Mouse (Mus musculus) Muller cell, postnatal 12 days (primary cell): ENCODE measurements around the gene Aurkaip1.
A peak's percentile ranks its signal among the peaks of the same experiment; 100 is the strongest.
"Not testable (repeated sequence)": the region's sequence is repeated elsewhere in the genome, so short reads cannot be mapped to it uniquely, and the experiment has no call there.

Source experiments
- DNase-seq: peaks from one replicate; pipeline ENCODE4 v3.0.0-alpha.2; 2015; ENCODE audit errors: inconsistent ontology term

Gene Aurkaip1

DNA sequence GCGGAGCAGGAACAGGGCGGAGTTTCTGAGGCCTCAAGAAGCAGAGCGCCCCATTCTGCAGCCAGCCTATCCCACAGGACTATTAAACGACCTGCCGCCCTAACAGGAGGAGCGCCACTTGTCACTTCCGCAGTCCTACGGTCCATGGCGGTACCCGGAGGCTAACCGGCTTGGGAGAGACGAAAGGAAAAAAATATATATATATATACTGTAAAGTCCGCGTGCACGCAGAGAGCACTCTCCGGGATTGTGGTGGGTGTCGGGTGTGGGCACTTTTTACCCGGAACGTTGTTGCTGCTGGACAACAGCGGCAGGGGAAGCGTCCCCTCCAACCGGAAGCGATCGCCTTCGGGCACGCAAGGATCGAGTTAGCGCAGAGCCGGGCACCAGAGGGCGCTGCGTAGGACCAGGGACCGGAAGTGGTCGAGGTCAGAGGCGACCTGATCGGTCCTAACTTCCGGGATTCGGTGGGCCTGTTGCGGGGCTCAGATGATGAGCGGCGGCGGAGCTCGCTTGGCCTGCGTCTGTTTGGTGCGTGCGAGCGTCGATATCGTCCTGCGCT is at the start of gene Aurkaip1:
Aurkaip1 (plus strand) TSS at position 68 of the 562 bp plus-strand sequence.
- peak; percentile 96 for DNase-seq

DNA sequence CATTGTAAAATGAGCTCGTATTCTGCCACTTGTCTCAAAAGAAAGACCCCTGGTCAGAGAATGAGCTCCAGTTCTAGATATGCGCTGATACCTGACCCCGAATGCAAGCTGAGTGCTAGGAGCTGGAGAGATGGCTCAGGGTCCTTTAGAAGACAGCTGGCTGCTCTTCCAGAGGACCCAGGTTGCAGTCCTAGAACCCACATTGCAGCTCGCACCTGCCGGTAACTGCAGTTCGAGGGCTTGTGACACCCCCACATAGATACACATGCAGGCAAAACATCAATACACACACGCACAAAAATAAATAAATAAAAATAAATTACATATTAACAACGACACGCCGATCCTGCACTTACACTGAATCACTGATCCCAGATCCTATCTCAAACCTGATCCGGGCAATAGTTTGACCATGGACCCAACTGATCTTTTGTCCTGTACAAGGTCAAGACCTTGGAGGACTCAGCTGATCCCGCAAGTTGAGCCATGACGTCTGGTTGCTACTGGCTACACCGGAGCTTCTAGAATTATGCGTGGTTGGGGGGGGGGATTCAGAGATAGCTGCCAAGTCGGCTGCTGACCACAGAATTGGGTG is 47.5 kb upstream of the Aurkaip1 start:
- no peak for DNase-seq

- peak; percentile 86 for DNase-seq
These were observed 46.9 kb upstream of the Aurkaip1 start for GRCm38 (mm10) chr4:155784081-155784701.

DNA sequence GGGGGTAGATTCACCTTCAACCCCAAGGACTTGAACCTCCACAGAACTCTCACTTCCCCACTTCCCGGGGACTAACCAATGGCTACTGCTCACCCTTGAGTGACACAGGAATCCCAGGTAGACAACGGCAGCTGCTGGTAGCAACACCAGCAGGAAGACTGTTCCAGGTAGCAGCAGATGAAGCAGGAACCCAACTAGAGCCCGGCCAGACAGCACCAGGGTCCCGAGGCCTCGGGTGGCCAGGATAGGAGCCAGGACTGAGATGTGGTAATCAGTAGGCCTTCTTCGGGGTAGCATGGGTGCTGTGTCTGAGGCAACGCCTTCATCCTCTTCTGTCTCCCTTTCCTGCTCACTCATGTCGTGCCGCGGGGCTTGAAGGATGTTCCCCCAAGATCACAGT is 45.8 kb upstream of the Aurkaip1 start:
- no peak for DNase-seq

- DNase-seq = no peak
These were observed 45.3 kb upstream of the Aurkaip1 start, which contains the start of gene Tmem88b for GRCm38 (mm10) chr4:155785819-155786218. Gene Tmem88b (minus strand): TSS chr4:155785874.

GRCm38 (mm10) chr4:155788300-155788699 is 42.8 kb upstream of the Aurkaip1 start:
- no peak for DNase-seq

DNA sequence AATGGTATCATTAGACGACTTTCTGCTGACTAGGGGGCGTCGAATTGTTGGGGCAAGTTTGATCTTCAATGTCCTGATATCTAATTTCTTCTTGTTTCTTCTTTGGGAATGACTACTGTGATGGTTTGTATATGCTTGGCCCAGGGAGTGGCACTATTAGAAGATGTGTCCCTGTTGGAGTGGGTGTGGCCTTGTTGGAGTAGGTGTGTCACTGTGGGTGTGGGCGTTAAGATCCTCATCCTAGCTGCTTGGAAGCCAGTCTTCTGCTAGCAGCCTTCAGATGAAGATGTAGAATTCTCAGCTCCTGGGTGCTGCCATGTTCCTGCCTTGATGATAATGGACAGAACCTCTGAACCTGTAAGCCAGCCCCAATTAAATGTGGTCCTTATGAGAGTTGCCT is 42.2 kb upstream of the Aurkaip1 start:
- not testable (repeated sequence) for DNase-seq

DNA sequence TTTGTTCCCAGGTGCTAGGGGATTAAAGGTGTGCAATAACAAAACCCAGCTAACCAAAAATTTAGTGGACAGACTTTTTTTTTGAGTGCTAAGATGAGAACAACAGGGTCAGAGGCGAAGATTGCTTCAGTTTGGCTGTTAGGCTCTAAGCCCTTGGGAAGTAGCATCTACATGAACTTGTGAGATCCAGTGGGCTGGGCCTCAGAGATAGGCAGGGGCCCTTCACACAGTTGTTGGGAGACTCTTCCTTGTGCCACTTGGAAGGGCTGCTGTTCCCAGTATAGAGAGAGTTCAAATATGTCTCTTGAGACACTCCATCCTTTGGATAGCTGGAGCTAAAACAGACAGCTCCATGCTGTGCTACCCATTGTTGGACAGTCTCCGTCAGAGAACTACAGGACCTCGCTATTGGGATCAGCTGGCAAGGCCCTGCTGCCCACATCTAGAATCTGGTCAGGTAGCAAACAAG is 41.0 kb upstream of the Aurkaip1 start, which contains the start of gene Ankrd65:
Ankrd65 (plus strand) TSS at position 419 of the 469 bp plus-strand sequence.
- no peak for DNase-seq

DNA sequence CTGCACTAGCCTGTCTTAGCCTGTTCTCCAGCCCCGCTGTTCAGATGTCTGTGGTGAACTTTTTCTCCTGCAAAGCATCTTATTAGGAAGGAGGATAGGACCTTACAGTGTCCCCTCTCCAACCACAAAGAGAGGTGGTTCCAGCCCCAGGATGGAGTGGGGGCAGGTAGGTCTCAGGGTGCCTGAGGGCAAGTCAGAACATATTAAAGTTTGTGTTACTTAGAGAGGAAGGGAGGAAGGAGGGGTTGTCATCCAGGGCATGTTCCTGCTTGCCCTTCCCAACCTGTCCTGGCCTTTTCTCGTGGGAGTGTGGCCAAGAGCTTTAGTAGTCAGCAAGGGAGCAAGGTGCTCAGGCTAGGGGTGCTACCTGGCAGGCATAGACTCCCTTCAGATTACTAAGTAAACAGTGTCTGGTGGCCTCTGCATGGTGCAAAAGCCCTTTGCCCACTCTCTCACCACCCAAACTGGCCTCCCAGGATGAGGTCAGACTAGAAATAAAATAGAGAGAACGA is 40.4 kb upstream of the Aurkaip1 start:
- DNase-seq = no peak

GRCm38 (mm10) chr4:155791240-155791933 is 39.7 kb upstream of the Aurkaip1 start:
- no peak for DNase-seq

GRCm38 (mm10) chr4:155793730-155794129 is 37.3 kb upstream of the Aurkaip1 start:
- no peak for DNase-seq

GRCm38 (mm10) chr4:155802075-155802474 is 29.0 kb upstream of the Aurkaip1 start:
- DNase-seq = no peak

GRCm38 (mm10) chr4:155802741-155803339 is 28.2 kb upstream of the Aurkaip1 start, which contains the start of gene Mrpl20:
Gene Mrpl20 (plus strand): TSS chr4:155802878.
- no peak for DNase-seq

DNA sequence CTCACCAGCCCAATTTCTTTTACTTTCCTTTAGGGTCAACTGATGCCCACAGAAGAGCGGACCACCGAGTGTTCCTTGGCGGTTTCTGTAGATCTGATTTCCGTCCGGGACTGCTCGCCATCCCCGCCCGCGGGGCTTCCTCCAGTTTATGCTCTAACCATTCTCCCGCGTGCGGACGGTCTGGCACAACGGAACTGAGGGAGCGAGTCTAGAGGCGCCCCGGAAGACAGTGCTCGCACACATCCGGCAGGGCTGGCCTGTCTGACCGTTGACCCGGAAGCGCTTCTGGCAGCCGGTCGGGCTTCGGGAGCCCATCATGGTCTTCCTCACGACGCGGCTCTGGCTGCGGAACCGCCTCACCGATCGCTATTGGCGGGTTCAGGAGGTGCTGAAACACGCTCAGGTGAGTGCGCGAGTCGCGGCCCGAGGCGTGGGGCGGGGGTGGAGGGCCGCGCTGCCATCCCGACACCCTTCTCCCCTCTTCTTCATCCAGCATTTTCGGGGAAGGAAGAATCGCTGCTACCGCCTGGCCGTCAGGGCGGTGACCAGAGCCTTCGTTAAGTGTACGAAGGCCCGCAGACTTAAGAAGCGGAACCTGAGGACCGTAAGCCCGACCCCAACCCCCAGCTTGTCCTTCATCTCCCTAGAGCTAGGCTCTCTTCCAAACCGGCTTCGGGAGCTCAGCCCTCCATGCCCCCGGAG is 27.6 kb upstream of the Aurkaip1 start:
- DNase-seq = peak; percentile 90

GRCm38 (mm10) chr4:155807841-155808240 is 23.2 kb upstream of the Aurkaip1 start:
- DNase-seq = no peak

DNA sequence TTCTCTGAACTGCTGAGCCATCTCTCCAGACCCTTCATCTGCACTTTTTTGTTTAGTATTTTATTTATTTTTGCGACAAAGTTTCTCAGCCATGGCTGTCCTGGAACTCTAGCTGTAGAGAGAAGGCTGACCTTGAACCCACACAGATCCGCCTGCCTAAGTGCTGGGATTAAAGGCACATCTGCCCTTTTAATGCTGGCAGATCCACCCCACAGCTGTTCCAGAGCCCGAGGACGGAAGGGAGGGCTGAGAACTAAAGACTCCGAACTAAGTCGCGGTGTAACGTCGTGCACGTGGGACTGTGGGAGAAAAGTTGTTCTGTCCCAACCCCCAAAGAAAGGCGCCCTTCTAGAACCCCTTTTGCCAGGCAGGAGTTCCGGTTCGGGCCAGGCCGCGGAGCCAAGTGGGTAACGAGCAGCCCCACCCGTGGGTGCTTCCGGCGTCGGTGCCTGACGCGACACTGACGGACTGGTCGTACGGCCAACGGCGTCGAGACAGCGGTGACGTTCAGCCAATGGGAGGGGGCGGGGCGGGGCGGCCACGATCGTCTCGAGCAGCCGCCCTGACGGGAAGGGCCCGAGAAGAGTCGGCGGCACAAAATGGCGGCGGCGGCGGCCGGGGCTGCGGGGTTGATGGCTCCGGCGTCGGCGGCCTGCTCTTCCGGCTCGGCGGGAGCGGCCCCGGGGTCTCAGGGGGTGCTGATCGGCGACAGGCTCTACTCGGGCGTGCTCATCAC is 19.0 kb upstream of the Aurkaip1 start, which contains the start of gene Ccnl2:
Ccnl2 (plus strand) TSS at position 561 of the 736 bp plus-strand sequence.
- peak; percentile 99 for DNase-seq

GRCm38 (mm10) chr4:155812665-155813181 is 18.3 kb upstream of the Aurkaip1 start:
- peak; percentile 65 for DNase-seq

DNA sequence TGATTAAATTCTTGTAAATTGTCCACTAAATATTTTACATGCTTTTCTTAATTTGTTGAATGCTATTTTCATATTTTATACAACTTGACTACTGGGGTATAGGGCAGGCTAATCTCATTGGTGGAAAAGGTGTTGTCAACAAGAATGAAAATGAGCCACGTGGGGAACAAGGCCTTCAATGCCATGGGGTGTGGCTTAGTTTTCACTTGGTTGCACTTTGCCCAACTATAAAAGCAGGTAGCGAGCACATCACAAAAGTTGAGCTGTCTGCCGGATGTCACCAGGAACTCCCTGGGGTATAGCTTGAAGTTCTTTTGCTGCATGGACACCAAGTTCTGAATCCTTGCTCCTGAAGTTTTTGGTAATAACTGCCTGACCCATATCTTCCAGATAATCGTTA is 13.5 kb upstream of the Aurkaip1 start:
- DNase-seq = no peak

GRCm38 (mm10) chr4:155821025-155821424 is 10.0 kb upstream of the Aurkaip1 start:
- DNase-seq = no peak

- no peak for DNase-seq
These were observed 7.6 kb upstream of the Aurkaip1 start for GRCm38 (mm10) chr4:155823443-155823842.
